Mouse (Mus musculus): ENCODE results near the gene Mob1b. TPM values are rescaled to one million over a fixed set of nuclear protein-coding genes. Genes with fewer than 3 reads are reported as not detected.

Gene Mob1b
- polyA plus RNA-seq, 1 experiment from 2014 or later = 16.0 TPM

DNA sequence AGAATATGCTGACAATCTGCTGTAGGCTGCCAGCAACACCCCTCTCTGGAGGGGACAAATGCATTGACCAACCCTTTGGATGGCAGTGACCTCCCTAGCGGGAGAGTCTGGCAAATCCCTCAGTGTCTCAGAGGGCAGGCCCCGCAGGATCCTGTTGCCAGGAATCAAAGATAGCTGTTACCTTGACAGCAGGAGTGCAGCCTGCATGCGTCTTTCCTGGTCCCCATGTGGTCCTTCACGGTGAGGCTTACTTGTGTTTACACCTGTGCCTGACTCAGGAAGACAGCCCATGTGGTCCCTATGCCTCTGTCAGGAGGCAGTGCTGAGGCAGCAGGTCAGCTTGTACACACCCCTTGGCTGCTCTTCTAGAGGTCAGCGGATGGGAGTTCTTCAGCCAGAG is 85.6 kb downstream of the Mob1b start:
- H3K9me3 ChIP-seq (ENCODE audit: control insufficient read depth, low read length) = no peaks in the 10 kb centered on the region
- ATAC-seq (replicated peaks; ENCODE audit: low FRiP score) = no peak
- no peak overlapping the region for H3K27ac ChIP-seq (ENCODE audit: low read depth, low read length)

DNA sequence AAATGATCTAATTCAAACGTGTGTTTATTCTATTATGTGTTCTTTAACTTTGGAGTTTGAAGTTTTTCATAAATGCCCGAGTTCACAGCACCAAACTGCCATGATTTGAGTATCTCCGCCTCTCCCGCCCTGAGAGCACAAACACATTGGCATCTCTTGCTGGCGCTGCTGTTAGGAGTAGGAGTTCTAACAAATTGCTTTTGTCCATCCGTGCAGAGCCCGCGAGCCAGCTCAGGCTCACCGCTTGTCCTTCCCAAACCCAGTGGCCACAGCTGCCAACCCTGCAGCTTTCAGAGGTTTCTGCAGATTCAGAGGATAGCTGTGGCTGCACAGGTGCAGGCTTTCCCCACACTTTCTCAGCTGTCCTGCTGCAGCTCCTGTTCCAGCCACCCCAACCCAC is 86.7 kb downstream of the Mob1b start:
- H3K4me3 ChIP-seq (ENCODE audit: low read depth, low read length) = no peak overlapping the region
- no peak for ATAC-seq (replicated peaks; ENCODE audit: low FRiP score)
- H3K9ac ChIP-seq (ENCODE audit: low read depth, low read length) = no peak overlapping the region
- H3K36me3 ChIP-seq (ENCODE audit: control insufficient read depth, insufficient read depth, low read length) = no peaks in the 10 kb centered on the region
- no peak overlapping the region for H3K4me2 ChIP-seq
- DNase-seq (ENCODE audit: low spot score) = no peak
- H3K9me3 ChIP-seq (ENCODE audit: control insufficient read depth, low read length) = no peaks in the 10 kb centered on the region
- H3K27ac ChIP-seq (ENCODE audit: low read depth, low read length) = no peak overlapping the region
- 37% methylated on average over 9 of the region's 9 CpGs for WGBS
- H3K4me1 ChIP-seq (replicated peaks; ENCODE audit: control insufficient read depth, insufficient read depth, low read length) = no peaks in the 10 kb centered on the region
- H3K27me3 ChIP-seq (replicated peaks; ENCODE audit: control insufficient read depth, insufficient read depth, low read length) = no peaks in the 10 kb centered on the region

More for the DNA sequence above, 85.6 kb downstream of the Mob1b start:
- no peaks in the 10 kb centered on the region for H3K27me3 ChIP-seq (replicated peaks; ENCODE audit: control insufficient read depth, insufficient read depth, low read length)
- 17% methylated on average over 5 of the region's 5 CpGs for WGBS
- no peak overlapping the region for H3K9ac ChIP-seq (ENCODE audit: low read depth, low read length)
- H3K4me1 ChIP-seq (replicated peaks; ENCODE audit: control insufficient read depth, insufficient read depth, low read length) = no peaks in the 10 kb centered on the region
- H3K4me3 ChIP-seq (ENCODE audit: low read depth, low read length) = no peak overlapping the region
- no peak for DNase-seq (ENCODE audit: low spot score)
- no peak overlapping the region for H3K4me2 ChIP-seq
- no peaks in the 10 kb centered on the region for H3K36me3 ChIP-seq (ENCODE audit: control insufficient read depth, insufficient read depth, low read length)

DNA sequence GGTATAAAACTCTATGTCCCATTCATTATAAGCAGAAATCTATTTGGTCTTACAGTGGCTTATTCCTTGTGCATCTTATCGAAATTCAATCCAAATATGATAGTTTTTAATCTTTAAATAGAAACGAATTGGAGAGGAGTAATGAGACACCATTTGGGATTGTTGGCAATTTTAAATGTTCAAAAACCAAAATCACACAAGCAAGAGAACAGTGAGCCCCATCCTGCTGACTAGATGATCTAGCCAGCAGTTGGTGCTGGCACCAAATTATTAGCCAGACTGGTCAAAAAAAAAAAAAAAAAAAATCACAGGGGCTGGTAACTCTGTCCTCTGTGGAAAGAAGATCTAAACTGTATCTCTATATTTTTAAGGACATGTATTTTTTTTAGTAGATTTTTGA is 92.5 kb downstream of the Mob1b start:
- Histone ChIP-seq H3K9ac (ENCODE audit: low read depth, low read length) (no peak overlapping the region), H3K4me3 (ENCODE audit: low read depth, low read length) (no peak overlapping the region), H3K4me2 (no peak overlapping the region), H3K9me3 (ENCODE audit: control insufficient read depth, low read length) (no peaks in the 10 kb centered on the region), H3K27me3 (replicated peaks; ENCODE audit: control insufficient read depth, insufficient read depth, low read length) (no peaks in the 10 kb centered on the region), H3K36me3 (ENCODE audit: control insufficient read depth, insufficient read depth, low read length) (no peaks in the 10 kb centered on the region), H3K4me1 (replicated peaks; ENCODE audit: control insufficient read depth, insufficient read depth, low read length) (no peaks in the 10 kb centered on the region), H3K27ac (ENCODE audit: low read depth, low read length) (no peak overlapping the region)
- DNase-seq (ENCODE audit: low spot score) (no peak), ATAC-seq (replicated peaks; ENCODE audit: low FRiP score) (no peak)
- 66% methylated on average over 2 of the region's 2 CpGs for WGBS

Other genes with a start within 250 kb of the Mob1b start
- not detected in 2 replicates for gene Enam, start 232.9 kb upstream of the Mob1b start, polyA plus RNA-seq (2014; fragmentation: Nextera tagmentation; extraction: Ambion mirVana)
- gene Jchain, start 193.0 kb upstream of the Mob1b start, polyA plus RNA-seq (2014; fragmentation: Nextera tagmentation; extraction: Ambion mirVana) = 0.23 TPM in 1 of 2 replicates, not detected in the other
- gene Utp3, start 166.4 kb upstream of the Mob1b start, polyA plus RNA-seq (2014; fragmentation: Nextera tagmentation; extraction: Ambion mirVana) = 74.5 and 77.7 TPM in 2 replicates
- gene Rufy3, start 155.8 kb upstream of the Mob1b start, polyA plus RNA-seq (2014; fragmentation: Nextera tagmentation; extraction: Ambion mirVana) = 9.1 and 10.7 TPM in 2 replicates
- 53.8 and 62.2 TPM in 2 replicates for gene Grsf1, start 44.7 kb upstream of the Mob1b start, polyA plus RNA-seq (2014; fragmentation: Nextera tagmentation; extraction: Ambion mirVana)
- gene Dck, start 44.1 kb downstream of the Mob1b start, polyA plus RNA-seq (2014; fragmentation: Nextera tagmentation; extraction: Ambion mirVana) = 87.7 and 98.8 TPM in 2 replicates
- gene Slc4a4, start 166.0 kb downstream of the Mob1b start, polyA plus RNA-seq (2014; fragmentation: Nextera tagmentation; extraction: Ambion mirVana) = 1.2 and 1.5 TPM in 2 replicates